Mouse (Mus musculus): ENCODE results near the gene Rbfox1.

Gene Rbfox1

DNA sequence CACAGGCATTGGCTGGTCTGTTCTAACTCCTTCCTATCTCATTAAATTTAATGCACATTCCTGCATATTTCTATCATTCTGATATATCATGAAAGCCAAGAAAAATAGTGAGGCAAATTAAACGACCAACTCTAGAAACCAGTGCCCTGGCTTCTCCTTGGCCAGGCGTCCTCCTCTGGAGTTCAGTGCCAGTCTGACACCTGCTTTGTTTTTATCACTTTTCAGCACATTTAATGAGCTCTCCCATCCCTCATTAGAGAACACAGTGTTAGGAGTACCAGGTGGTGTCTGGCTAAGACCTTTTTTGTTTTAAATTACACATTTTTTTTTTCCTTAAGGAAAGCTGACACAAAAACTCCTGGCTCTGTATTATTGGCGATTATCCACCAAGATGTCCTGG is 1489.0 kb downstream of the Rbfox1 start:
- DNase-seq (ENCODE audit: low spot score): no peak

DNA sequence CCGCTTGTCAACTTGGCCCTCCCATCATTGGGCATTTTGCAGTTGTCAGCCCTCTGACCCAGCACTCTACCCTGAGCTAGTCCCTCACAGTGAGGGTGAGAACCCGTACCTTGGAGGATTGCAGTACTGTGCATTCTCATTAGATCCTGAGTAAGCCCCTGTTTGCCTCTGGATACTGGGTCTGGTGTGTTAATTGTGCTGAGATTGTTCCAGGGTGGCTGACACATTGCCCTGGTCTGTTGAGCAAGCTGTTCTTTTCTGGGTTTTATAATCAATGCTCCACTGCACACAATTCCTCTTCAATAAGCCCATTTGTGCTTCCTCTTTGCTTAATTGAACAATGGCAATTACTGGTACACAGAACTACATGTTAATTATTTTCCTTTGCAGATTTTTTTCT is 1489.5 kb downstream of the Rbfox1 start:
- no peak for DNase-seq (ENCODE audit: low spot score)

- DNase-seq (ENCODE audit: low spot score): no peak
Observed at GRCm38 (mm10) chr16:7396101-7396500, 1510.9 kb downstream of the Rbfox1 start.

- DNase-seq (ENCODE audit: low spot score): no peak
Observed at GRCm38 (mm10) chr16:7404766-7405492, 1519.8 kb downstream of the Rbfox1 start.

GRCm38 (mm10) chr16:7407862-7408640 is 1522.9 kb downstream of the Rbfox1 start:
- DNase-seq (ENCODE audit: low spot score): no peak

GRCm38 (mm10) chr16:7419655-7420281 is 1534.6 kb downstream of the Rbfox1 start:
- no peak for DNase-seq (ENCODE audit: low spot score)

- DNase-seq (ENCODE audit: low spot score): no peak
Observed at GRCm38 (mm10) chr16:7425386-7426089, 1540.4 kb downstream of the Rbfox1 start.

- DNase-seq (ENCODE audit: low spot score): no peak
Observed at GRCm38 (mm10) chr16:7433296-7433695, 1548.1 kb downstream of the Rbfox1 start.

- no peak for DNase-seq (ENCODE audit: low spot score)
Observed at GRCm38 (mm10) chr16:7446791-7447290, 1561.7 kb downstream of the Rbfox1 start.

DNA sequence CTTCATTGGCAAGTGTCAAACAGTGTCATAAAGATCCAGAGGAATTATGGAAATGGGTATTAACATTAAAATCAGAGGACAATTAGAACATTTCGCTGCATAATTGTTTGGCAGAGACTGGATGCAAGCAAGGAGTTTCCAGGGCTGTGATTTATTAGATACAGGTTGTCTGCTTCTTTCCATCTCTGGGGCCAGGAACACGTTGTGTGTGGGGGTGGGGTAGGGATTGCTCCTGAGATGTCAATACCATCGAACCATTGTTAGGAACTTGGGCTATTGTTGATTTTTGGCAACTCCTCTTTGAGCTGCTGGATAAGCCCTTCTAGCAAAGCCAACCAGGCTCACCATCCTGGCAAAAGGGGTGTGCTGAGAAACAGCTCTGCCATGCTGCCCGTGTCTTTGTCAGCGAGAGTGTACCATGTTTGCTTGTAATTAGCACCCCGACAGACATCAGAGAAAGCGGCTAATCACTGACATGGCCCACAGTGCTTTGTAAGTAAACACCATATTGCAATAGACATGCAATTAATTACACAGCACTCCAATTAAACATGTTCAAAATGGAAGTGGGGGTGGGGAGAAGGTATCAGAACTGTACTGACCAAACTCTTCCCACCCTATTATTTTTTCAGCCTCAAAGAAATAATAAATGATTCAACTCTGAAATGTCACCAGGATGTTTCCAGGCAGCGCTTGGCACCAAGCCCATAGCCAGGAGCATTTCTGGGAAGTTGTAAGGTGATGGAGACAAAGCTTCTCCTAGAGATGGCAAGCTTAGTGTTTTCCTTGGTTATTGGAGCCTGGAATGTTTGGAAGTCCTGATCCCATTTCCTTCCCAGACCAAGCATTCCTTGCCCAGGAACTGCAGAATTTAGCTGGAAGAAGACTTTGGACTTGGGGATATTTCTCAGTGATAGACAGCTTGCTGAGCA is 1562.8 kb downstream of the Rbfox1 start:
- no peak for DNase-seq (ENCODE audit: low spot score)

GRCm38 (mm10) chr16:7451193-7451592 is 1566.0 kb downstream of the Rbfox1 start:
- DNase-seq (ENCODE audit: low spot score): no peak

DNA sequence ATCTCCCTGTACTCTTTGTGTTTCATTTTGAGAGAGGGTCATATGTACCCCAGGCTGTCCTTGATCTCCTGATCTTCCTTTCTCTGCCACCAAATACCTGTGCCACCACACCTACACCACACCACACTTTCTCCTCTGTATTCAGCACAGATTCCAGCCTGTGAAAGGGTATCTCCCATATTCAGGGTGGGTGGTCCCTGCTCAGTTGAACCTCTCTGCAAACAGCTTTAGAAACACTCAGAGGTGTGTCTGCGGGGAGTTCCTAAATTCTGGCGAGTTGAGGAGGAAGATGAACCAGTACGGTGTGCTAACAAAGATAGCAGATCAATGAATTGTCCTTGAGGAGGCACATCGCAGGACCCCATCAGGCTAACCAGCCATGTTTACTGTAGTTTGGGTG is 1572.4 kb downstream of the Rbfox1 start:
- DNase-seq (ENCODE audit: low spot score): no peak
